Mouse (Mus musculus) C2C12 (cell line): ENCODE data around the gene Rtl9. TPM values are rescaled to one million over a fixed set of nuclear protein-coding genes. Genes with fewer than 3 reads are reported as not detected.

Experiments
- H3K27me3 ChIP-seq: one replicate; pipeline ENCODE4 v1.6.1; 2011; ENCODE audit not compliant: control insufficient read depth, insufficient read depth, insufficient read length
- H3K36me3 ChIP-seq: one replicate; pipeline ENCODE4 v1.6.1; 2011; ENCODE audit not compliant: control insufficient read depth, insufficient read depth
- H3K4me3 ChIP-seq: one replicate; pipeline ENCODE4 v1.5.1; 2011; ENCODE audit warnings: mild to moderate bottlenecking, control low read depth; ENCODE audit not compliant: poor library complexity, insufficient read depth, severe bottlenecking
- H3K79me2 ChIP-seq: one replicate; pipeline ENCODE4 v1.6.1; 2011; ENCODE audit not compliant: control insufficient read depth, insufficient read depth
- H3K79me3 ChIP-seq: one replicate; pipeline ENCODE4 v1.6.1; 2011; ENCODE audit warnings: low read depth, control low read depth
- H3ac ChIP-seq: one replicate; pipeline ENCODE3; 2011; ENCODE audit warnings: low read depth; ENCODE audit not compliant: control insufficient read depth, insufficient read length
- CEBPB ChIP-seq: IDR thresholded peaks from one replicate; pipeline ENCODE4 v1.6.1; 2011; ENCODE audit warnings: low read depth, mild to moderate bottlenecking, control low read depth, moderate library complexity
- CTCF ChIP-seq: IDR thresholded peaks from one replicate; pipeline ENCODE4 v1.5.1; 2011; ENCODE audit not compliant: control insufficient read depth, insufficient read depth, insufficient read length
- FOSL1 ChIP-seq: IDR thresholded peaks from one replicate; pipeline ENCODE4 v1.8.0; 2011; ENCODE audit warnings: mild to moderate bottlenecking, low read length; ENCODE audit not compliant: poor library complexity, insufficient read depth, severe bottlenecking
- MAX ChIP-seq: IDR thresholded peaks from one replicate; pipeline ENCODE4 v1.6.1; 2011; ENCODE audit warnings: mild to moderate bottlenecking, control low read depth
- MYOD1 ChIP-seq: IDR thresholded peaks from one replicate; pipeline ENCODE4 v1.6.1; 2011; ENCODE audit warnings: low read depth; ENCODE audit not compliant: control insufficient read depth, insufficient read length
- MYOG ChIP-seq: IDR thresholded peaks from one replicate; pipeline ENCODE4 v1.6.1; 2011; ENCODE audit not compliant: control insufficient read depth, insufficient read length; ENCODE audit errors: extremely low read depth
- USF1 ChIP-seq: IDR thresholded peaks from one replicate; pipeline ENCODE4 v1.6.1; 2011; ENCODE audit warnings: low read depth, mild to moderate bottlenecking, control low read depth, moderate library complexity
- long read RNA-seq, 2 experiments: library from polyadenylated mRNA; unstranded; transcript quantifications; one replicate each; pipeline ENCODE4 v2.0.0; 2019 to 2020
- polyA plus RNA-seq: library from polyadenylated mRNA; unstranded; fragments of >200 nt; fragmentation: generic; extraction: Trizol; gene quantifications from one replicate; pipeline ENCODE4 v1.2.1, GENCODE M21; 2012; ENCODE audit warnings: missing spikeins

Gene Rtl9
- 0.01 TPM for polyA plus RNA-seq
- long read RNA-seq, experiment 1: 0 reads
- long read RNA-seq, experiment 2: 0 reads

DNA sequence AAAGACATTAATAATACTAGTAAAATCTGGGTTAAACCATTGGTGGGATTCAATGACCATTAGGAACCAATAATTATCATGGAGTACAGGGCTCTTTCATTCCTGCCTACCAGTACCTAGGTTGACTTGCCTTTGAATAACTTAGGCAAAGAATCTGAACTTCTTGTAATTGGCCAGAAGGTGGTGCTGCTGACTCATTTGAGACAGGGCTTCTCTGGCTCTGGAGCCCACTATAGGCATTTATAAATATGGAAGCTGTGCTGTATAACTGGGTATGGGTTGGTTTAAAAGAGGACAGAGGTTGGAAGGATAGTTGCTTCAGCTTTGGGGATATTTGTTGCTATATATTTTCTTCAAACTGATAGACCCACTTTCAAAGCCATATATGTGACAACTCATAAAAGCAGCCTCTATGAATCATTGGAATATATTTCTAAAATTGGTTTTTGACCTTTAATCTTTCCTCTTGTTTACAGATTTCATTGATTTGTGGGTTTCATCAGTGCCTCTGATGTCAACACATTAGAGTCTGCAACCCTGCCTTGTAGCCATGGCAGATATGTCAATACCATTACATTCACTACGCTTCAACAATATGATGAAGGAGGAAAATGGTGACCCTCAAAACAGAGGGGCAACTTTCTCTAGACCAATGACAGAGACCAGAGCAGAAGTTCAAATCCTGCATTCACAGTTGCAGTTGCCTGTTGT lies at the start of gene Rtl9:
Rtl9 (plus strand) TSS at position 551 of the 711 bp plus-strand sequence.
- H3ac ChIP-seq: no peak within 1 kb of the TSS
- H3K27me3 ChIP-seq: peaks cover 7% of the 10 kb centered on the region
- no peak for TF ChIP-seq MYOD1
- TF ChIP-seq MAX: no peak
- no peak for TF ChIP-seq CEBPB
- TF ChIP-seq FOSL1: no peak
- TF ChIP-seq USF1: no peak
- no peak for TF ChIP-seq CTCF
- TF ChIP-seq MYOG: no peak
- no peak within 1 kb of the TSS for H3K4me3 ChIP-seq
- H3K79me2 ChIP-seq: no peaks in the 10 kb centered on the region
- H3K79me3 ChIP-seq: no peaks in the 10 kb centered on the region
- no peaks in the 10 kb centered on the region for H3K36me3 ChIP-seq

- Histone ChIP-seq H3K4me3 (no peak overlapping the region), H3K79me3 (no peaks in the 10 kb centered on the region), H3K36me3 (no peaks in the 10 kb centered on the region), H3K27me3 (no peaks in the 10 kb centered on the region), H3K79me2 (no peaks in the 10 kb centered on the region), H3ac (no peak overlapping the region)
- TF ChIP-seq CEBPB (no peak), CTCF (peak; percentile 2), FOSL1 (no peak)
These were observed 47.9 kb upstream of the Rtl9 start for GRCm38 (mm10) chrX:143051478-143051877.

DNA sequence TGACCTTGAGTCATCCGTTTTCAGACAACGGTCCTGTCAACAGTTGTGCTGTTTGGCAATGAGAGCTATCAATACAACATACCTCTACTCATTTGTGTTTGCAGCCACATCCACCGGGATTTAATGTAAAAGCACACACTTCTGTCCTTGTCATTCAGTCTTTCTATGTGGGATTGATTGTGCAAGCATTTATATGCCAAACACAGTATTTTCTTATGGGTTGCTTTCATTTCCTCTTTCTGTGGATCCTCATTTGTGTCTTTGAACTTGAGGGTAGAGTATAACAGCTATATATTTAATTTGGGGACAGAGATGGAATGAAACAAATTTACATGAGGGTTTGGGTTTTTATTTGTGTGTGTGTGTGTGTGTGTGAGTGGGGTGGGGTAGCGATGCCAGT lies 47.5 kb upstream of the Rtl9 start:
- no peaks in the 10 kb centered on the region for H3K79me3 ChIP-seq
- no peaks in the 10 kb centered on the region for H3K27me3 ChIP-seq
- TF ChIP-seq MYOD1: no peak
- TF ChIP-seq MYOG: no peak
- TF ChIP-seq FOSL1: no peak
- no peak for TF ChIP-seq USF1
- no peak for TF ChIP-seq CEBPB
- TF ChIP-seq CTCF: no peak
- TF ChIP-seq MAX: no peak
- no peaks in the 10 kb centered on the region for H3K36me3 ChIP-seq
- no peaks in the 10 kb centered on the region for H3K79me2 ChIP-seq
- H3ac ChIP-seq: no peak overlapping the region
- no peak overlapping the region for H3K4me3 ChIP-seq

- Histone ChIP-seq H3K4me3 (no peak overlapping the region), H3K79me3 (no peaks in the 10 kb centered on the region), H3K79me2 (no peaks in the 10 kb centered on the region), H3ac (no peak overlapping the region), H3K36me3 (no peaks in the 10 kb centered on the region), H3K27me3 (no peaks in the 10 kb centered on the region)
- TF ChIP-seq MYOD1: no peak
- TF ChIP-seq CEBPB: no peak
- peak; percentile 68 for TF ChIP-seq CTCF
- TF ChIP-seq MAX: no peak
- no peak for TF ChIP-seq FOSL1
These were observed 40.6 kb upstream of the Rtl9 start for GRCm38 (mm10) chrX:143058829-143059228.

DNA sequence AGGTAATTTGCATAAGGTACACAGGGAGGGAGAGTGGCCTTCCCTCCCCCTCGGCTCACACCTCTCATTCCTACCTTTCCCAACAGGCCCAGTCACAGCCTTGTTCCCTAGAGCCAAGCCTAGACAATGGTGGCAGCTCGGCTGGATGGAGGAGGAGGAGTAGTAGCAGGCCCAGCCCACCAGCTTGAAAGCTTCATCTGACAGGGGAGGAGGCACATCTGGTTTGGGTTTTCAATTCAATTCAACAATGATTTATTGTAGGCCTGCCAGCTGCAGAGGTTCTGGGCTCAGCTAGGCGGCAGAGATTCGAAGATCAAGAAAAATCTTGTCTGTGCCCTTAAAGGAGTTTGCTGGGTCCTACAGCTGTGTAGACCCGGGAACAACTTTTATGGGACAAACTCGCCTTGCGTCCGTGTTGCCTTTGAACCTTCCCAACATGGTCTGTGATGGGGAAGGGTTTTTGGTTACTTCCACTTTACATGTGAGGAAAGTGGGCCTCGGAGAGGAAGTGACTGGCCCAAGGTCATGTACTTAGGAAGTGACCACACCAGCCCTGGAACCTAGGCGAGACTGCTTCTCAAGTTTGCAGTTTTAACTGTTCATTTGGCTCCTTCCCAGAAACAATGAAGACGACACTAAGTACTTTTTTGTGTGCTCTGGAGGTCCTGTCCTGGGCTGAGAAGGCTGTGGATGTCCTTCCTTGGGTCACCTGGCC lies 36.6 kb upstream of the Rtl9 start:
- H3K79me2 ChIP-seq: no peaks in the 10 kb centered on the region
- H3K27me3 ChIP-seq: no peaks in the 10 kb centered on the region

DNA sequence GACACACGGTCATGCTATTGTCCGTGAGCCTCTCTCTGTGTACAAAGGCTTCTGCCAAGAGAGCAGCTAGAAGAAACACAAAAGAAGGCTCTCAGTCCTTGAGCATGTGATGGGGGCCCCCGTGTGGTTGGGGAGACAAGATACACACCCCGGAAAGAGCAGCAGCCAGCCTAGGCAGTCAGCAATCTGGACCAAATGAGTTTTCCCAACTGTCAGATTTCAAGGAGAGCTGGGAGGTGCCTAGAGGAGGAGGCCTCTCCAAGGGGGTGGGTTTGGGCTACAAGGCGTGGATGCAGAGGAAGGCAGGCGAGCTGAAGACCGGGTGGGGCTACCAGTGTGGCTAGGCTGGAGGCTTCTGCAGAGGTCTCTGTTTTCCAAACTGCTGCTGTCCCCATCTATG lies 35.6 kb upstream of the Rtl9 start:
- Histone ChIP-seq H3K79me3 (no peaks in the 10 kb centered on the region), H3ac (no peak overlapping the region), H3K27me3 (no peaks in the 10 kb centered on the region), H3K4me3 (no peak overlapping the region), H3K79me2 (no peaks in the 10 kb centered on the region), H3K36me3 (no peaks in the 10 kb centered on the region)
- TF ChIP-seq USF1 (no peak), MYOG (no peak), MAX (no peak), CTCF (no peak), MYOD1 (no peak), FOSL1 (no peak), CEBPB (no peak)

More for the DNA sequence above, 36.6 kb upstream of the Rtl9 start:
- TF ChIP-seq MAX: no peak
- no peak for TF ChIP-seq CTCF
- TF ChIP-seq MYOD1: no peak
- no peak for TF ChIP-seq FOSL1
- Histone ChIP-seq H3K4me3 (no peak overlapping the region), H3ac (no peak overlapping the region), H3K36me3 (no peaks in the 10 kb centered on the region), H3K79me3 (no peaks in the 10 kb centered on the region)
